Mouse (Mus musculus) midbrain, embryonic 14.5 days (tissue): ENCODE results near the gene Gm47429. TPM values are rescaled to one million over a fixed set of nuclear protein-coding genes. Genes with fewer than 3 reads are reported as not detected.
A peak's percentile ranks its signal among the peaks of the same experiment; 100 is the strongest.

Experiments used
- ATAC-seq: fragments of 200-750 bp; cut with Nextera tagmentation; 2 replicates; pipeline ENCODE4 v1.8.0; 2017; ENCODE audit warnings: moderate number of reproducible peaks, moderate library complexity; ENCODE audit not compliant: low FRiP score, low TSS enrichment
- DNase-seq: peaks from one replicate; pipeline ENCODE4 v3.0.0-alpha.2; 2015
- H3K27ac ChIP-seq: fragments of 300-500 bp; sonication (generic); replicated peaks from 2 replicates; pipeline ENCODE4 v1.5.1; 2014; ENCODE audit warnings: mild to moderate bottlenecking, low read depth, low read length, moderate library complexity
- H3K27me3 ChIP-seq: fragments of 300-500 bp; sonication (generic); 2 replicates; pipeline ENCODE4 v1.6.1; 2014; ENCODE audit warnings: low read length, control low read depth, mixed read lengths; ENCODE audit not compliant: control insufficient read depth, insufficient read depth
- H3K36me3 ChIP-seq: fragments of 300-500 bp; sonication (generic); 2 replicates; pipeline ENCODE4 v1.6.1; 2014; ENCODE audit warnings: low read length, control low read depth; ENCODE audit not compliant: control insufficient read depth, insufficient read depth
- H3K4me1 ChIP-seq: fragments of 300-500 bp; sonication (generic); 2 replicates; pipeline ENCODE4 v1.6.1; 2014; ENCODE audit warnings: mild to moderate bottlenecking, antibody characterized with exemption, low read length, control low read depth; ENCODE audit not compliant: control insufficient read depth, insufficient read depth
- H3K4me2 ChIP-seq: fragments of 300-500 bp; sonication (generic); 2 replicates; pipeline ENCODE4 v1.6.1; 2014; ENCODE audit warnings: mild to moderate bottlenecking, low read length, moderate library complexity
- H3K4me3 ChIP-seq: fragments of 300-500 bp; sonication (generic); replicated peaks from 2 replicates; pipeline ENCODE4 v1.5.1; 2014; ENCODE audit warnings: low read depth, low read length
- H3K9ac ChIP-seq: fragments of 300-500 bp; sonication (generic); replicated peaks from 2 replicates; pipeline ENCODE4 v1.6.1; 2014; ENCODE audit warnings: mild to moderate bottlenecking, low read length, moderate library complexity
- H3K9me3 ChIP-seq: fragments of 300-500 bp; sonication (generic); 2 replicates; pipeline ENCODE4 v1.6.1; 2016; ENCODE audit warnings: low read length, control low read depth, mixed read lengths; ENCODE audit not compliant: control insufficient read depth
- WGBS: fragments of 180-500 bp; shearing (Covaris S2); extraction: QIAGEN DNeasy Blood & Tissue Kit; methylation state at CpG from one replicate; pipeline ENCODE4 v1.1.7; 2014; 5-methylcytosine and 5-hydroxymethylcytosine counted together
- polyA plus RNA-seq: library from polyadenylated mRNA; unstranded; fragments of >200 nt; fragmentation: Nextera tagmentation; extraction: Ambion mirVana; gene quantifications from 2 replicates; pipeline ENCODE4 v1.2.1, GENCODE M21; 2014

Gene Gm47429
- polyA plus RNA-seq, 1 experiment from 2014 or later = not detected

DNA sequence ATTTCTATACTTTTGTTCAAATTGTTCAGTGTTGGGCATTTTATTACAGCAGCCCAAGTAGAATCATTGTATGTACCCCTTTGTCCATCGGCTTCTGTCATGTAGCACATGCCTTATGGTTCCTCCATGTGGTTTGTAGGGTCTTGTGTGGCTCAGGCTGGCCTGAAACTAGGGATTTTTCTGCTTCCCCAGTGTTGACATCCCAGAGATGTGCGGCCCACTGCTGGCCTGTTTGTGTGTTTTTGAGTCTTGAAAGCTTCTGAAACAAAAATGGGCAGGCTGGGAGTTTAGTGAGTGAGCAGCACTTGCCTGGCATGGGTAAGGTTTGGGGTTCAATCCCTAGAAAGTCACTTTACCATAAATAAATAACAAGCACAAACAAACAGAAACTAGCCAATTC, 19.2 kb downstream of the Gm47429 start:
- Histone ChIP-seq H3K27ac (no peak overlapping the region), H3K27me3 (no peaks in the 10 kb centered on the region), H3K9ac (no peak overlapping the region), H3K4me1 (no peaks in the 10 kb centered on the region), H3K4me3 (no peak overlapping the region), H3K9me3 (no peaks in the 10 kb centered on the region), H3K36me3 (peaks cover 82% of the 10 kb centered on the region), H3K4me2 (no peak overlapping the region)
- DNase-seq (no peak), ATAC-seq (no peak)
- 95% methylated on average over 2 of the region's 2 CpGs for WGBS

DNA sequence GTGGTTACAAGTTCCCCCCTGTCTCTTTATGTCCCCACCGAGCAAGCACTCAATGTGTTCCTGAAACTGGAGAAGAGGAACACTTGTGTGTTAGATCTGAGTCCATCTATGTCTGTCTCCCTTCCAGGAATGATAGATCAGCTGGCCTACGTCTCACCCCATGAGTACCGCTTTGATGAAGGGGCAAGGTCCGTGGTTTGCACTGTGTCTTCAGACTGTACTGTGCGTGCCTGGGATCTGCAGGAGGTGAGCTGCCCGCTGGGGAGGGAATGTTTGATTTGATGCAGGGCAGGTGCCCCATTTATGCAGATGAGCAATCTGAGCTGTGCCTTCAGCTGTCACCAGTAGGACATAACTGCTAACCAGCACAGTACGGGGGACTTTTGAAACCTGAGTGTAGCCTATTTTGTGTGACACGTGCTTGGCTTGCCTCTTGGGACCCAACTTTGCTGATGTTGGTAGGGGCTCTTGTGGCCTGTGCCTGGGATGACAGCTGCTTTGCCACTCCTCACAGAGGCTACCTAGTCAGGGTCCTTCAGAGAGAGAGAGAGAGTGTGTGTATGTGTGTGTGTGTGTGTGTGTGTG, 20.0 kb downstream of the Gm47429 start:
- Histone ChIP-seq H3K9me3 (no peaks in the 10 kb centered on the region), H3K36me3 (peaks cover 74% of the 10 kb centered on the region), H3K4me1 (peaks cover 5% of the 10 kb centered on the region), H3K4me3 (no peak overlapping the region), H3K27ac (no peak overlapping the region), H3K4me2 (no peak overlapping the region), H3K27me3 (no peaks in the 10 kb centered on the region), H3K9ac (no peak overlapping the region)
- ATAC-seq = no peak
- 94% methylated on average over 8 of the region's 8 CpGs for WGBS
- DNase-seq = no peak

DNA sequence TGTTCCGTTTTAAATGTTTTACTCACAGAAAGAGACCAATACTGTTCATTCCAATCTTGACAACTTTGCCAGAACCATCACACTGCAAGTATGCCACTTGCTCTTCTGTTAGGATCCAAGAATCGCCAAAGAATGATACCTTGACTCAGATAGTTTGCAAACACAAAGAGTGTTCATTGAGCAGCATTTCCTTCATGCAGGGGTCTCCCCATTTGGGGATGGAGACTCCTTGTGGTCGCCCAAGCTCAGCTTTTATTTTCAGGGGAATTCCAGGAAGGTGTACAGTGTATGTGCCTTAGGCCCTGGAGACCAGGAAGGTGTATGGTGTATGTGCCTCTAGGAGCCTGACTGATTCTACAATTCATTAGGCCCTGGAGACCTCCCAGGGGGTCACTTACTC, 25.3 kb downstream of the Gm47429 start:
- peaks cover 12% of the 10 kb centered on the region for H3K4me1 ChIP-seq
- no peaks in the 10 kb centered on the region for H3K27me3 ChIP-seq
- H3K36me3 ChIP-seq = peaks cover 21% of the 10 kb centered on the region
- peak overlapping the region; percentile 88; the same call in 1 of the 2 replicates for H3K9ac ChIP-seq
- DNase-seq (peak; percentile 26), ATAC-seq (no peak)
- H3K27ac ChIP-seq = no peak overlapping the region
- peak overlapping the region; percentile 62 for H3K4me2 ChIP-seq
- WGBS = 52% methylated on average over 3 of the region's 3 CpGs
- peak overlapping the region; percentile 73 for H3K4me3 ChIP-seq
- no peaks in the 10 kb centered on the region for H3K9me3 ChIP-seq

DNA sequence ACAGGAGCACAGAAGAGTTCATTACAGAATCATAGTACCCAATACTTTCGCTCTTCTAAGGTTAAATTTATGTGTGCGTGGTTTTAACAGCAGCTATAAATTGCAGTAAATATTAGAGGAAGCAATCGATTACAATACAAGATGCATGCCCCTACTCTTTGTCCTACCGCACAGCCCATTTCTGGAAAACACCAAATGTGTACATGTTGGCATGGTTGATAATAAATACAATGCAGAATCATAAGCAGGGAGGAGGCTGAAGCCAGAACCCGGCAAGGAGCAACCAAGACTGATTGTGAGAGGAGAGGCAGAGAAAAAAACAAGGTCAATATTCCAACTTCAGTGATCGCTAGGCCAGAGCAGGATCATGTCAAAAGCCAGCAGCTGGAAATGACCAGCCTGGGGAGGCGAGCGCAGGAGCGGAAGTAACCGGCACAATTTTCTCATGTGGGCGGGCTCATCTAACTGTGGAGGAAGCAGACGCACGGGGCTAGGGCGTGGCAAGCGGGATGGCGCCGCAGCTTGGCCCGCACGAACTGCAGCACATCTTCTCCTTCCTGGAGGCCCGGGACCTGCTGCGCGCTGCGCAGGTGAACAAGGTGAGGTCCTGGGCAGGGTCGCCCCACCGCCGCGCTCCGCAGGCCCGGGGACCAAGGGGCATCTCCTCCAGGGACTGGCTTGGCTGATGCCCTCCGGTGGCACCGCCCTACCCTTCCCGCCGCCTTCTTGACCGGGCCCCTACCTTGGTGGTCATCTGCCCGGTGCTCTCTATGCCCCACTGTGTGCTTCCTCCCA, 26.1 kb downstream of the Gm47429 start, which contains the start of gene Fbxw17:
Gene Fbxw17, plus strand, starts transcription at position 476 of the 795 bp plus-strand sequence.
- Histone ChIP-seq H3K36me3 (peaks cover 13% of the 10 kb centered on the region), H3K4me2 (peak within 1 kb of the TSS; percentile 62), H3K9ac (peak within 1 kb of the TSS; percentile 88), H3K4me1 (peaks cover 12% of the 10 kb centered on the region), H3K9me3 (no peaks in the 10 kb centered on the region), H3K4me3 (peak within 1 kb of the TSS; percentile 73), H3K27me3 (no peaks in the 10 kb centered on the region), H3K27ac (peak within 1 kb of the TSS; percentile 74)
- peak; percentile 93 for ATAC-seq
- 13% methylated on average over 32 of the region's 35 CpGs for WGBS
- DNase-seq = peak; percentile 90

Other genes with a start within 250 kb of the Gm47429 start
- not detected in 2 replicates for gene Gm906, start 193.6 kb downstream of the Gm47429 start, polyA plus RNA-seq
- gene Fbxw17, start 26.0 kb downstream of the Gm47429 start, polyA plus RNA-seq = 32.2 and 38.6 TPM in 2 replicates
- not detected in 2 replicates for gene Nutm2, start 23.4 kb upstream of the Gm47429 start, polyA plus RNA-seq
- not detected in 2 replicates for gene Gm904, start 199.3 kb upstream of the Gm47429 start, polyA plus RNA-seq